Mouse (Mus musculus) neutrophil, adult 5-6 weeks (primary cell): ENCODE measurements around the gene Efhc1. TPM values are rescaled to one million over a fixed set of nuclear protein-coding genes. Genes with fewer than 3 reads are reported as not detected.
A peak's percentile ranks its signal among the peaks of the same experiment; 100 is the strongest.

Experiments
- ATAC-seq: fragments of 151-379, 151-347 bp; 2 replicates; pipeline ENCODE4 v1.8.0; 2017; ENCODE audit warnings: mild to moderate bottlenecking, moderate TSS enrichment; ENCODE audit not compliant: insufficient number of reproducible peaks, poor library complexity, low FRiP score, severe bottlenecking; ENCODE audit errors: extremely low read depth
- total RNA-seq: library from RNA; stranded (forward); fragments of 200-1000 nt; gene quantifications from 2 replicates; pipeline ENCODE4 v1.2.3, GENCODE M21; 2017

The Efhc1 gene
- total RNA-seq, 1 experiment from 2014 or later = 0.47 TPM

GRCm38 (mm10) chr1:20940151-20940550 is 11.3 kb upstream of the Efhc1 start:
- no peak for ATAC-seq

GRCm38 (mm10) chr1:20941322-20941721 is 10.1 kb upstream of the Efhc1 start:
- ATAC-seq = no peak

GRCm38 (mm10) chr1:20941857-20942256 is 9.6 kb upstream of the Efhc1 start:
- ATAC-seq = no peak

GRCm38 (mm10) chr1:20943016-20943415 is 8.4 kb upstream of the Efhc1 start:
- ATAC-seq = no peak

- ATAC-seq = no peak
Observed at GRCm38 (mm10) chr1:20951799-20952198, 373 bp downstream of the Efhc1 start.

- no peak for ATAC-seq
Observed at GRCm38 (mm10) chr1:20954876-20955275, 3.5 kb downstream of the Efhc1 start.

GRCm38 (mm10) chr1:20969642-20970041 is 18.2 kb downstream of the Efhc1 start:
- ATAC-seq = no peak

- no peak for ATAC-seq
Observed at GRCm38 (mm10) chr1:20973389-20973788, 22.0 kb downstream of the Efhc1 start.

GRCm38 (mm10) chr1:20974341-20975135 is 23.1 kb downstream of the Efhc1 start:
- ATAC-seq = no peak

GRCm38 (mm10) chr1:20980553-20980952 is 29.1 kb downstream of the Efhc1 start:
- ATAC-seq = no peak

- ATAC-seq = no peak
Observed at GRCm38 (mm10) chr1:20981764-20982163, 30.3 kb downstream of the Efhc1 start.

- ATAC-seq = no peak
Observed at GRCm38 (mm10) chr1:20984103-20984502, 32.7 kb downstream of the Efhc1 start.

- ATAC-seq = no peak
Observed at GRCm38 (mm10) chr1:20984582-20984981, 33.2 kb downstream of the Efhc1 start.

- ATAC-seq = peak; percentile 19; the same call in 1 of the 2 replicates
Observed at GRCm38 (mm10) chr1:20986378-20987056, 35.1 kb downstream of the Efhc1 start.

GRCm38 (mm10) chr1:20989461-20990083 is 38.1 kb downstream of the Efhc1 start:
- no peak for ATAC-seq

- ATAC-seq = no peak
Observed at GRCm38 (mm10) chr1:20993690-20994089, 42.3 kb downstream of the Efhc1 start.

GRCm38 (mm10) chr1:20994338-20994737 is 42.9 kb downstream of the Efhc1 start:
- no peak for ATAC-seq

- peak; percentile 27; the same call in 1 of the 2 replicates for ATAC-seq
Observed at GRCm38 (mm10) chr1:20995331-20995986, 44.0 kb downstream of the Efhc1 start.

- no peak for ATAC-seq
Observed at GRCm38 (mm10) chr1:20996603-20997327, 45.3 kb downstream of the Efhc1 start.
